Mouse (Mus musculus) megakaryocyte progenitor cell, adult 5-6 weeks (primary cell): ENCODE measurements around the gene Gm10488. TPM values are rescaled to one million over a fixed set of nuclear protein-coding genes. Genes with fewer than 3 reads are reported as not detected.
"Not testable (repeated sequence)": the region's sequence is repeated elsewhere in the genome, so short reads cannot be mapped to it uniquely, and the experiment has no call there.

Experiments
- ATAC-seq: replicated peaks from 2 replicates; pipeline ENCODE4 v1.8.0; 2016; ENCODE audit warnings: mild to moderate bottlenecking, moderate TSS enrichment, inconsistent platforms; ENCODE audit not compliant: poor library complexity
- total RNA-seq, 2 experiments: library from RNA; stranded (forward) in 1 of 2; stranded (reverse) in 1 of 2; fragments of 157-497, 149-512 nt in 1 of 2; fragments of 200-1000 nt in 1 of 2; gene quantifications; 2 replicates each; pipeline versions ENCODE4 v1.2.3 to v1.2.4; 2015 to 2017

Gm10488 gene
- total RNA-seq (2015) = not detected in 2 replicates
- total RNA-seq (2017) = not detected in 2 replicates

- not testable (repeated sequence) for ATAC-seq
These were observed at the start of gene Gm10488 for GRCm38 (mm10) chrX:29976014-29976413. Gene Gm10488 (plus strand): TSS chrX:29976314.
